Mouse (Mus musculus): ENCODE results near the gene Fcgrt.

DNA sequence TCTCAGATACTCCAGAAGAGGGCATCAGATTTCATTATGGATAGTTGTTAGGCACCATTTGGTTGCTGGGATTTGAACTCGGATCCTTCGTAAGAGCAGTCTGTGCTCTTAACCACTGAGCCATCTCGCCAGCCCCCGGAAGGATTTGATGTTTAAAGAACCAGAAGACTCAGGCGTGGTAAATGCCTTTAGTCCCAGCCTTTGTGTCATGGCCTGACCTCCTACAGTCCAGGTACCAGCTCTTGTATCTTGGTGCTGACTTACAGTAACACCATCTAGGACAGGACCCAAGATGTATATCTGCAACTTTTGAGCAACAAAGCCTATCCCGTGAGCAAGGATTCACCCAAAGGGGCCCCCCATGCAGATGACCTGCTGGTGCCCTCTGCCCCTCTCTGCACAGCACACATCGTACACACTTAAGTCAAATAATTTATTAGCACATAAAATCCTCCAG lies 21.5 kb upstream of the Fcgrt start:
- peak; percentile 40; the same call in 1 of the 2 replicates for TF ChIP-seq CTCF (IDR thresholded peaks at IDR 0.05)
- no peak for TF ChIP-seq EP300 (IDR thresholded peaks at IDR 0.05)
